Mouse (Mus musculus) liver, adult 2 months (tissue): ENCODE measurements around the gene Pak1.

Source experiments
- CTCF ChIP-seq: fragments of 200-500 bp; IDR thresholded peaks from 2 replicates; pipeline ENCODE4 v1.5.1; 2011; ENCODE audit warnings: low read depth, low read length, control low read depth
- POLR2A ChIP-seq: fragments of 200-500 bp; IDR thresholded peaks from 2 replicates; pipeline ENCODE4 v1.6.1; 2011; ENCODE audit warnings: low read length, control low read depth; ENCODE audit not compliant: insufficient read depth; ENCODE audit errors: extremely low read depth

DNA sequence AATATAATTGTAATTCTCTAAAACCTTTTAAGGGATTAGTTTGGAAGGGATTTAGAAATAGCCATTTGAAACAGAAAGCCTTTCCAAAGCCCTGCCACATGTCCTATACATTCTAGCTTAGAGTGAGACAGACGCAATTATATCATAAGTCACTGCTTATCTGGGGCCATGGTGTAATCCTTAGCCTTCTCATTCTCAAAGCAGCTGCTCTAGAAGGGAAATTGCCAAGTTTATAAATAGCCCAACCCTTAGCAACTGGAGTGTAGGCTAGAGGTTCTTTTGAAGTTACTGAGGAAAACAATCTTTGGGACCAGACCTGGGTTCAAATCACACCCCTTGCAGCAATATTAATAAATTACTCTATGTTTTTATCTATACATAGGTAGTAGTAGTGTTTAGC, 76.2 kb downstream of the Pak1 start:
- TF ChIP-seq CTCF (no peak), POLR2A (no peak)
